Mouse (Mus musculus) forebrain, embryonic 16.5 days (tissue): ENCODE results near the gene Zdhhc12. TPM values are rescaled to one million over a fixed set of nuclear protein-coding genes. Genes with fewer than 3 reads are reported as not detected.
A peak's percentile ranks its signal among the peaks of the same experiment; 100 is the strongest.

Source experiments
- ATAC-seq: fragments of 200-750 bp; cut with Nextera tagmentation; 2 replicates; pipeline ENCODE4 v1.8.0; 2017; ENCODE audit warnings: mild to moderate bottlenecking, moderate library complexity
- H3K27ac ChIP-seq: fragments of 300-500 bp; sonication (generic); 2 replicates; pipeline ENCODE4 v1.5.1; 2014; ENCODE audit warnings: low read length, control low read depth
- H3K27me3 ChIP-seq: fragments of 300-500 bp; sonication (generic); replicated peaks from 2 replicates; pipeline ENCODE4 v1.6.1; 2014; ENCODE audit warnings: low read length; ENCODE audit not compliant: control insufficient read depth, insufficient read depth
- H3K36me3 ChIP-seq: fragments of 300-500 bp; sonication (generic); 2 replicates; pipeline ENCODE4 v1.6.1; 2014; ENCODE audit not compliant: control insufficient read depth, insufficient read depth
- H3K4me1 ChIP-seq: fragments of 300-500 bp; sonication (generic); replicated peaks from 2 replicates; pipeline ENCODE4 v1.6.1; 2014; ENCODE audit warnings: low read length; ENCODE audit not compliant: control insufficient read depth, insufficient read depth
- H3K4me2 ChIP-seq: fragments of 300-500 bp; sonication (generic); 2 replicates; pipeline ENCODE4 v1.6.1; 2014; ENCODE audit warnings: mild to moderate bottlenecking, low read length, control low read depth
- H3K4me3 ChIP-seq: fragments of 300-500 bp; sonication (generic); replicated peaks from 2 replicates; pipeline ENCODE4 v1.5.1; 2014; ENCODE audit warnings: mild to moderate bottlenecking, low read length, control low read depth
- H3K9ac ChIP-seq: fragments of 300-500 bp; sonication (generic); replicated peaks from 2 replicates; pipeline ENCODE4 v1.6.1; 2014; ENCODE audit warnings: low read depth, low read length, control low read depth
- H3K9me3 ChIP-seq: fragments of 300-500 bp; sonication (generic); 2 replicates; pipeline ENCODE4 v1.6.1; 2016; ENCODE audit warnings: low read length; ENCODE audit not compliant: control insufficient read depth
- WGBS: fragments of 180-500 bp; shearing (Covaris S2); extraction: QIAGEN DNeasy Blood & Tissue Kit; methylation state at CpG from one replicate; pipeline ENCODE4 v1.1.7; 2014; 5-methylcytosine and 5-hydroxymethylcytosine counted together
- polyA plus RNA-seq: library from polyadenylated mRNA; unstranded; fragments of >200 nt; fragmentation: Nextera tagmentation; extraction: Ambion mirVana; gene quantifications from 2 replicates; pipeline ENCODE4 v1.2.1, GENCODE M21; 2015

The Zdhhc12 gene
- polyA plus RNA-seq, 1 experiment from 2014 or later = 17.8 TPM

- no peak overlapping the region for H3K4me2 ChIP-seq
These were observed 20.2 kb downstream of the Zdhhc12 start for GRCm38 (mm10) chr2:30073285-30073684.

GRCm38 (mm10) chr2:30072875-30073274 lies 20.6 kb downstream of the Zdhhc12 start:
- Histone ChIP-seq H3K9ac (no peak overlapping the region), H3K36me3 (peaks cover 18% of the 10 kb centered on the region), H3K4me3 (no peak overlapping the region), H3K27me3 (no peaks in the 10 kb centered on the region), H3K4me1 (peaks cover 16% of the 10 kb centered on the region), H3K9me3 (no peaks in the 10 kb centered on the region), H3K27ac (no peak overlapping the region), H3K4me2 (no peak overlapping the region)
- 71% methylated on average over 7 of the region's 7 CpGs for WGBS
- ATAC-seq = no peak

More at GRCm38 (mm10) chr2:30073285-30073684, 20.2 kb downstream of the Zdhhc12 start:
- Histone ChIP-seq H3K27ac (no peak overlapping the region), H3K36me3 (peaks cover 17% of the 10 kb centered on the region), H3K9me3 (no peaks in the 10 kb centered on the region), H3K4me1 (peaks cover 16% of the 10 kb centered on the region), H3K9ac (no peak overlapping the region), H3K27me3 (no peaks in the 10 kb centered on the region), H3K4me3 (no peak overlapping the region)
- WGBS = 75% methylated on average over 3 of the region's 3 CpGs
- ATAC-seq = no peak

GRCm38 (mm10) chr2:30067962-30068361 lies 25.5 kb downstream of the Zdhhc12 start:
- 8% methylated on average over 7 of the region's 7 CpGs for WGBS
- H3K4me1 ChIP-seq = peaks cover 28% of the 10 kb centered on the region
- no peaks in the 10 kb centered on the region for H3K9me3 ChIP-seq
- peaks cover 18% of the 10 kb centered on the region for H3K36me3 ChIP-seq
- peak overlapping the region; percentile 57 for H3K4me2 ChIP-seq
- H3K9ac ChIP-seq = peak overlapping the region; percentile 98
- H3K27ac ChIP-seq = no peak overlapping the region
- ATAC-seq = no peak
- H3K4me3 ChIP-seq = peak overlapping the region; percentile 88
- no peaks in the 10 kb centered on the region for H3K27me3 ChIP-seq

GRCm38 (mm10) chr2:30067031-30067888 lies 26.2 kb downstream of the Zdhhc12 start:
- Histone ChIP-seq H3K4me1 (peaks cover 33% of the 10 kb centered on the region), H3K4me3 (peak overlapping the region; percentile 88), H3K4me2 (peak overlapping the region; percentile 57), H3K9me3 (no peaks in the 10 kb centered on the region), H3K27ac (peak overlapping the region; percentile 99), H3K9ac (peak overlapping the region; percentile 98), H3K36me3 (peaks cover 16% of the 10 kb centered on the region), H3K27me3 (no peaks in the 10 kb centered on the region)
- peak; percentile 37 for ATAC-seq
- under 1% methylated on average over 41 of the region's 69 CpGs for WGBS

GRCm38 (mm10) chr2:30066046-30066901 lies 27.2 kb downstream of the Zdhhc12 start:
- peaks cover 39% of the 10 kb centered on the region for H3K4me1 ChIP-seq
- under 1% methylated on average over 62 of the region's 101 CpGs for WGBS
- ATAC-seq = peak; percentile 93

GRCm38 (mm10) chr2:30064298-30064697 lies 29.1 kb downstream of the Zdhhc12 start:
- 30% methylated on average over 3 of the region's 3 CpGs for WGBS
- peaks cover 41% of the 10 kb centered on the region for H3K4me1 ChIP-seq

More at GRCm38 (mm10) chr2:30066046-30066901, 27.2 kb downstream of the Zdhhc12 start:
- peak overlapping the region; percentile 98 for H3K9ac ChIP-seq
- H3K4me2 ChIP-seq = peak overlapping the region; percentile 68
- H3K9me3 ChIP-seq = no peaks in the 10 kb centered on the region
- H3K27me3 ChIP-seq = no peaks in the 10 kb centered on the region
- H3K36me3 ChIP-seq = peaks cover 16% of the 10 kb centered on the region
- H3K4me3 ChIP-seq = peak overlapping the region; percentile 88
- peak overlapping the region; percentile 99 for H3K27ac ChIP-seq

GRCm38 (mm10) chr2:30063791-30064190 lies 29.7 kb downstream of the Zdhhc12 start:
- H3K36me3 ChIP-seq = peaks cover 5% of the 10 kb centered on the region
- no peak for ATAC-seq
- WGBS = 12% methylated on average over 2 of the region's 3 CpGs
- peak overlapping the region; percentile 79 for H3K4me2 ChIP-seq
- H3K4me1 ChIP-seq = peaks cover 41% of the 10 kb centered on the region
- peak overlapping the region; percentile 60 for H3K9ac ChIP-seq
- no peak overlapping the region for H3K27ac ChIP-seq
- no peaks in the 10 kb centered on the region for H3K27me3 ChIP-seq
- H3K9me3 ChIP-seq = no peaks in the 10 kb centered on the region
- H3K4me3 ChIP-seq = no peak overlapping the region; the same call in 1 of the 2 replicates

More at GRCm38 (mm10) chr2:30064298-30064697, 29.1 kb downstream of the Zdhhc12 start:
- no peak for ATAC-seq
- no peak overlapping the region for H3K4me3 ChIP-seq
- no peaks in the 10 kb centered on the region for H3K9me3 ChIP-seq
- H3K27ac ChIP-seq = no peak overlapping the region
- H3K9ac ChIP-seq = no peak overlapping the region
- H3K36me3 ChIP-seq = peaks cover 5% of the 10 kb centered on the region
- H3K27me3 ChIP-seq = no peaks in the 10 kb centered on the region
- no peak overlapping the region for H3K4me2 ChIP-seq

- Histone ChIP-seq H3K4me3 (peak overlapping the region; percentile 52), H3K4me1 (peaks cover 36% of the 10 kb centered on the region), H3K4me2 (peak overlapping the region; percentile 79), H3K27me3 (no peaks in the 10 kb centered on the region), H3K9me3 (no peaks in the 10 kb centered on the region), H3K27ac (peak overlapping the region; percentile 62), H3K36me3 (peaks cover under 1% of the 10 kb centered on the region; the same call in 1 of the 2 replicates), H3K9ac (peak overlapping the region; percentile 60)
- WGBS = 3% methylated on average over 8 of the region's 8 CpGs
- ATAC-seq = no peak
These were observed 30.2 kb downstream of the Zdhhc12 start for GRCm38 (mm10) chr2:30063235-30063634.
